Mouse (Mus musculus) frontal cortex, adult (tissue): ENCODE measurements around the gene Rhno1.

Experiments used
- ATAC-seq: cut with Nextera tagmentation; 2 replicates; pipeline ENCODE4 v1.9.2; 2017; ENCODE audit warnings: mild to moderate bottlenecking, moderate library complexity, mixed read lengths; ENCODE audit not compliant: low TSS enrichment

Gene Rhno1

DNA sequence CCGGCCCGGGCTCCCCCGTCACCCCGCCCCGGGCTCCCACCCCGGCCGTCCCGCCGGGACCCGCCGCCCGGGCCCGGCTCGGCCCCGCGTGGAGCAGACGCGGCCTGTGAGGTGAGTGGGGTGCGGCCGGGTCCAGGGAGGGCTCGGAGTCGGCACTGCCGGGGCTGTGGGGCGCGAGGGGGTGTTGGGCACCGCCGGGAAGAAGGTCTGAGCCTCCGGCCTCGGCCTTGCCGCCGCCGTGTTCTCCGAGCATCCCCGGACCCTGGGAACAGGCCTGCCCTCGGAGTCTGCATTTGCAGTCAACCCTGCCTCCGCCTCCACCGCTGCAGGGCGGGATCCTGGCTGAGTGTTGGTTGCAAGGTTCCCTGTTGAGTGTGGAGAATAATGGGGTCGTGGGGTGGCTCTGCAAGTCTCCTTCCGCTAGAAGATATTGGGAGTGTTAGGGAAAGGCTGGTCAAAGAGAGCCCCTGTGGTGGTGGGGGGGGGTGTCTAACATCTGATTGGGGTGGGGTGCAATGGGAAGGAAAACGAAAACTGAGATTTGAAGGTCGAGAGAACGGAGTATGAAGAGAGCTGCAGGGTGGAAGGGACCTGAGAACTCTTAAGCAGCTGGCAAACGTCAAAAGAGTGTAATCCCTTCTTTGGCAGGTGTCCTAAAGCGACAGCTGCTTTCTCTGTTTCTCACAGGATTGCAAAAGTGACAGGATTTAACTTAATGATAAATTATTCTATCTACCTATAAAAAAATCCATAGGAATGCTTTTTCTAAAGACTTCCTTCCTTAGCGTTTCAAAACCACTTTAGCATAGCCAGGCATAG lies 505 bp upstream of the Rhno1 start:
- ATAC-seq: no peak

DNA sequence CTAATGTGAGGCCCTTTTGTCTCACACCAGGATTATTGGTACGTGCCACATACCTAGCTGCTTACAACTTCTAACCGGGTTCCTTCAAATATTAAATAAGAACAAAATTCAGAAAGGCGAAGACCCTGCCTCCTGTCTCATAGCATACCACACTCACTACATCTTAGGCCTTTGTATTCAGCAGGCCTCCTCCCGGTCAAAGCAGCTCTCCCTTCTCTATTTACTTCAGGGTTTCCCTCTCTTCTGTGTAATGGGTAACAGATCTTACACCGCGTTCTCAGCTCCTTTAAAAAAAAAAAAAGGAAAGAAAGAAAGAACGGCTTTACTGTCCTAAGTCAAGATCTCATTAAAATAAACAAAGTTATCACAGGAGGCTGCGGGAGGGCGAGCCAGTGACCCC lies 810 bp downstream of the Rhno1 start:
- no peak for ATAC-seq

- no peak for ATAC-seq
Measured at GRCm38 (mm10) chr6:128358999-128359398, 3.7 kb downstream of the Rhno1 start.

- peak; percentile 96 for ATAC-seq
Measured at GRCm38 (mm10) chr6:128355726-128356416, 6.8 kb downstream of the Rhno1 start, which contains the start of gene Tulp3. Gene Tulp3 (minus strand): TSS chr6:128355851.

DNA sequence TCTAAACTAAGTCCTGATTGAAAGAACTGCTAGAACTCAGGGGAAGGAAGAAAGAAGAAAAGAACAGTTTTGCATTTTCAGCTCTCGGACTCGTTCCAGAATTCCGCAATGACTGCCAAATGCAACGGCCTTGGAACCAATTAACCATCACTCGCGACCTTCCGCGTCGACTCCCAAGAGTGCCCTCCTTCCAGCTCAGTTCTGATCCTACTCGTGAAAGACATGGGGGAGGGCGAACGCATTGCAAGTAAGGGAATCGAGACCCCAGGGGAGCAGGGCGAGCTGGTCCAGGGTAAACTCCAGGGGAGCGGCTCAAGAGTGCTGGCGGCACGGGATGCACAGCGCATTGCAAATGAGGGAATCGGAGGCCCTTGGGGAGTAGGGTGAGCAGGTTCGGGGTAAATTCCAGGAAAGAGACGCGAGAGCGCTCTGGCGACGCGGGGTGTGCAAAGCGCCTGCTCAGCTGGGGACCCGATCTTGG lies 7.5 kb downstream of the Rhno1 start:
- ATAC-seq: peak; percentile 33

GRCm38 (mm10) chr6:128354140-128354539 lies 8.6 kb downstream of the Rhno1 start:
- ATAC-seq: no peak

GRCm38 (mm10) chr6:128349711-128350110 lies 13.0 kb downstream of the Rhno1 start:
- ATAC-seq: peak; percentile 41; the same call in 1 of the 2 replicates

DNA sequence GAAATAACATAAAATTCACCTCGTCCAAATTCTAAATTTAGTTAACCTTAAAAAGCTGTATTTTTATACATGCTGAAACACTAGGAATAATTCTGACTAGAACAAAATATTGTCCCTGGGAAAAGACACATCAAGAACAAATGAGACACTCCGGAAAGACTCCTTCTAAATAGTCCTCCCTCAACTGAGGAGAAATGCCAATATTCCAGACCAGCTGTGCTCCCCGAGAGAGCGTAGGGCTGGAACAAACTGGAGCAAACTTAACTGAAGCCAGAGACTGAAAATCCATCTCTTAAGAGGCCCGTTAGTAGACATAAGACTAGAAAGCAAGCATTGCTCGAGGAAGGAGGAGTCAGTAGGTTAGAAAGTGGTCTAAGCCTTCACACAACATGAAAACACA lies 15.9 kb downstream of the Rhno1 start:
- peak; percentile 68 for ATAC-seq

DNA sequence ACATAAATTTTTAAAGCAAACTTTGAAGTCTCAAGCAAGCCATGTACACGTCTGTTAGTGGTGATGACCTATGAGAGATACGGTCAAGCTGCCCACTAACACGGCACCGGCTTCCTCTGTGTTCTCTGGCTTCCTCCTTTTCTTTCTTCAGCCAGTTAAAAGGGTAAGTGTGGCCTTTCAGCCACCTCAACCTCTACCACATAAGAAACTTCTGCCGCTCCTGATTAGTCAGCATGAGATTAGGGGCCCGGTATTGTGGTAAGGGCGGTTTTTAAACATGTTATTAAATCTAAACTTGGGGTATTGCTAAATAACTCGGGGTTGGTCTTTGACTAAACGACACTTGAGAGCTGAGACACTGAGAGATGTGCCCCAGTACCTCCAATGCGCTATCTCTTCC lies 17.1 kb downstream of the Rhno1 start:
- ATAC-seq: no peak

- ATAC-seq: no peak
Measured at GRCm38 (mm10) chr6:128341956-128342723, 20.6 kb downstream of the Rhno1 start.

- ATAC-seq: peak; percentile 51; the same call in 1 of the 2 replicates
Measured at GRCm38 (mm10) chr6:128338876-128339275, 23.8 kb downstream of the Rhno1 start.

- ATAC-seq: no peak
Measured at GRCm38 (mm10) chr6:128337467-128337866, 25.2 kb downstream of the Rhno1 start.

- peak; percentile 82 for ATAC-seq
Measured at GRCm38 (mm10) chr6:128334397-128335124, 28.1 kb downstream of the Rhno1 start.

DNA sequence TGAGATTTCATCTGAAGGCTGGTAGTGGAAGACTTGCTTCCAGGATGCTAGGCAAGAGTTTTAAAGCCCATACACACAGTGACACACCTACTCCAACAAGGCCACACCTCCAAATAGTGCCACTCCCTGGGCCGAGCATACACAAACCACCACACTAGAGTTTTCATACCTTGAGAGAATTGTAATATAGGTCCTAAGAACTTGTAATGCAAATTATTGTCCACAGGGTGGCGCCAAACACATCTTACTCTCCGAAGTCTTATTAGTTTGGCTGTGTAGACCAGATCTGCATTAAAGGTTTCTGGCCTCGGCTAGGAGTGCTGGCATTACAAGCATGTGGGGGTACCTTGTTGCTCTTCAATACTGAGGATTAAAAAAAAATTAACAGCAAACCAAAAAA lies 44.4 kb downstream of the Rhno1 start:
- peak; percentile 86 for ATAC-seq

- ATAC-seq: no peak
Measured at GRCm38 (mm10) chr6:128315597-128315996, 47.1 kb downstream of the Rhno1 start.

- ATAC-seq: no peak
Measured at GRCm38 (mm10) chr6:128314796-128315195, 47.9 kb downstream of the Rhno1 start.

GRCm38 (mm10) chr6:128308311-128308710 lies 54.4 kb downstream of the Rhno1 start:
- 0 out of 2 replicates have a peak, but pooled peaks have one; percentile 59 for ATAC-seq
